Mouse (Mus musculus) mouse embryonic stem cell (cell line): ENCODE measurements around the gene Btg1.

Experiments used
- in situ Hi-C, 2 experiments: fragments of 300-500 bp; cut with MboI; formaldehyde crosslinking; loops; 1 replicate in 1 of 2; 3 replicates in 1 of 2; pipeline ENCODE4 v1.14.3; 2019 to 2020; ENCODE audit warnings: low sequenced_read_pairs in 2 of 2, low pct_unique_long_range_greater_than_20kb in 1 of 2, mixed read lengths in 1 of 2; ENCODE audit not compliant: unreplicated experiment in 1 of 2

Gene Btg1

DNA sequence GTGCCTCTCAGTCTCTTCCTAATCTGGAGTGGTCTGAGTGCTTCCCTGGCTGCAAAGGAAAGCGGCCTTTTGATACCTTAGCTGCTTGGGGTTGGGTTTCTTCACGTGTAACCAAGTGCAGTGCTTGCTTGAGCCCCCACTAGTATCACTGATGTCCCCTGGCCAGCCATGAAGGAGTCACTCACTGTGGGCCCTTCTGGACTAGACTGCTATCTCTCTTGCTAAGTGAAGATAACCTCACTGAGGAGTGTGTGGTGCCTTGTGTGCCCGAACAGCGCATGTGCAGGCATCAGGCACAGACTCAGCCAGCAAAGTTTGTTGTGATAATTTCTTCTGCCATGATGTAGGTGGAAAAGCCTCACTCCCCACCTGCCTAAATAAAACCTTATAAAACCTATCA lies 8.9 kb downstream of the Btg1 start:
- in situ Hi-C loops = loop anchor here in 1 of 2 experiments (10.0 kb wide), 1 partner anchor 99 kb away; no protein-coding TSS in a partner anchor

- in situ Hi-C loops = loop anchor here in 1 of 2 experiments (10.0 kb wide), 1 partner anchor 99 kb away; no protein-coding TSS in a partner anchor
These were observed 9.4 kb downstream of the Btg1 start for GRCm38 (mm10) chr10:96626120-96626750.

DNA sequence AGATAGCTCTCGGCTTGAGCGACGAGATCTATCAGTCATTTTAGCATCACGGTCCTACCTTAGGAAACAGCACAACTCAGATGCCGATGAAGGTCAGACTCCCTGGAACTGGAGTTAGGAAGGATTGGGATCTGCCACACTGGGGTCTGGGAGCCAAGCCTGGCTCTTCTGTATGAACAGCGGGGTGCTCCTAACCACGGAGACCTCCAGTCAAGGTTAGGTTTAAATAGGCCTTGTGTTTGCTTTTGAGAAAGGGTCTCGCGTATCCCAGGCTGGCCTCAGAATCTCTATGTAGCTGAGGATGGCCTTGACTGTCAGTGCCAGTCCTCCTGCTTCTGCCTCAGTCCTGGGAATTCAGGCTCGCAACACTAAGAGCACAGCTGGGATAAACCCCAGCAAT lies 10.5 kb downstream of the Btg1 start:
- in situ Hi-C loops = loop anchor here in 1 of 2 experiments (10.0 kb wide), 1 partner anchor 97 kb away; no protein-coding TSS in a partner anchor

- in situ Hi-C loops = loop anchor here in 1 of 2 experiments (10.0 kb wide), 1 partner anchor 96 kb away; no protein-coding TSS in a partner anchor
These were observed 11.5 kb downstream of the Btg1 start for GRCm38 (mm10) chr10:96628100-96628912.

- in situ Hi-C loops = loop anchor here in 1 of 2 experiments (10.0 kb wide), 1 partner anchor 96 kb away; no protein-coding TSS in a partner anchor
These were observed 12.1 kb downstream of the Btg1 start for GRCm38 (mm10) chr10:96628913-96629199.

DNA sequence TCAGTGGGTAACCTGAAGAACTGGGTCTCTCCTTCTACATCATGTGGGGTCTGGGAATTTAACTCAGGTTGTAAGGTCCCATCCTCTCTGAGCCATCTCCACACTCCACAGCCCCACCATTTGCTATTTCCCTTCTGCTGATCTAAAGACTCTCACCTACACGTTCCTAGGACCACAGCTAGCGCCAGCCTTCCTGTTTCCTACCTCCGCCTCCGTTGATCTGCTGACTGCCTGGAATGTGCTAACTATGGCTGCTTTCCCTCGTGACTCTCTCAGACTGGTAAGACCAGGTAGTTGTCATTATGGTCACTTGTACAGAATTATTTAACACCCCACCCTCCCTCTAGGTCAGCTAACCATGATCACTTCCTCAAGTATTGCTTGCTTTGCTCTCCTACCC lies 13.3 kb downstream of the Btg1 start:
- in situ Hi-C loops = no loop called here

DNA sequence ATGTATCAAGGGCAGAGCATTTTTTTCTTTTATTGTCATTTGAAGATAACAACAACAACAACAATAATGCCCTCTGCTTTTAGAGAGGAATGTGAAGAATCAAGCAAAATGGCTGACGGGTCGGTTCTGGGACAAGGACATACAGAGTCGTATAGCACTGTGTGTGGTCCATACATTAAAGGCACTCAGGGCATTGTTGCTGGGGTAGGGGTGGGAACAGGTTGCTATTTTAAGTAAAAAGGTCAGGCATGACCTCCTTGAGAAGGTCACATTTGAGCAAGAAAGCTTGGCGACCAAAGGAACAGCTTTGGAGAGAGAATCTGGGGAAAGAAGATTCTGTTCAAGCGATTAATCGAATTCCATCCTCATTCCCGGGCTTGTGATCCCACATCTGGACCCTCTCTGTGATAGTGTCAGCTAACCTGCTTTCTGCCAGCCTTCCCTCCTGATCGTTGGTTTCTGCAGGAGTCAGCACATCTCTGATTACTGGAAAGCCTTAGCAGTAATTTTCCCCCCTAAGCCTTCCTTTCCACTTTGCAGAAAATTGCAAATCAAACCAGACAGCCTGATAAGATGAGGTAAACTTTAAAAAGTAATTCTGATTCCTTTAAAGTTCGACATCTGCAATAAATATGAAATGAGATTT lies 14.4 kb downstream of the Btg1 start:
- in situ Hi-C loops = no loop called here

DNA sequence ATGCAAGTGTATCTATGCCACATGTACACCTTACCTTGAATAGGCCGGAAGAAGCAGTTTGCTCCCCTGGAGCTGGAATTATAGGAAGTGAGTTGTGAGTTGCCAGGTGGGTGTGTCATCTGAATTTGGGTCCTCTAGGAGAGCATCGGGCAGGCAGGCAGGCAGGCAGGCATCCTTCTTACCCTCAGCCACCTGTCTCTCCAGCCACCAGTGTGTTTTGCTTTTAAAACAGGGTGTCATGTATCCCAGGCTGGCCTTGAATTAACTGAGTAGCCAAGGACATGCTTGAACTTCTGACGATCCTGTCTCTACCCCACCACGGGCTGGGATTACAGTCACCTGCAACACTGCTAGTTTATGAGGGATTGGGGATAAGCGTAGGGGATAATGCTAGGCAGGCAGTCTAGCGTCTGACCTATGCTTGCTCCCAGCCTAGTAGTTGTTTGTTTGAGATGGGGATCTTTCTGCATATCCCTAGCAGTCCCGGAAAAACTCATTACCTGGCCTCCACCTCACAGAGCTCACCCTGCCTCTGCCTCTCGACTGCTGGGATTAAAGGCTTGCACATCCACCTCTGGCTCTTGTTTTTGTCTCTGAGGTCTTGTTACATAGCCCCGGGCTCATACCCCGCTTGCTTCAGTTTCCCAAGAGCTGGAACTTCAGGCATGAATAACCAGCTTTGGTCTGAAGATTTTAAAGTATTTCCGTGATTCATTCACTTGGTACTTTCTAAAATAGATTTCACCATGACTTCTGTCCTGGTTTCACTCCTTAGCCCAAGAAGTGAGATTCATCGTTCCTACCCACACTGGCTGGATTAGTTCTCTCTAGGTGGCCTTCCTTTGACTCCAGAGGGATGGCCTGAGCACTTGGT lies 15.7 kb downstream of the Btg1 start:
- in situ Hi-C loops = no loop called here

DNA sequence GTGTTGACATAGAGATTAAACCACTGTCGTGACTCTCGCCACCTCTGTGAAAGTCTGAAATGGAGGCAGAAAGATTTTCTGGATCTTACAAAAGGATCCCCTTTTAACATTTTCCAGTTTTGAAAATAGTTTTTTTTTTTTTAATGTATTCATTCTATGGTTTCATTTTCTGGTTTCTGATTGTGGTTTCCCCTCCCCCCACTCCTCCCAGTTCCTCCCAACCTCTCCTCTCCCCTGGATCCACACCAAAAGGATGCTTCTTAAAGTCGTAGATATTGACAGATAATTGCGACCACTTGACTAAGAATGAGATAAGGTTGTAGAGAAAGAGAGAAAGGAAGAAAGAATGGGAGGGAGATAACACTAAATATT lies 16.3 kb downstream of the Btg1 start:
- in situ Hi-C loops = no loop called here

DNA sequence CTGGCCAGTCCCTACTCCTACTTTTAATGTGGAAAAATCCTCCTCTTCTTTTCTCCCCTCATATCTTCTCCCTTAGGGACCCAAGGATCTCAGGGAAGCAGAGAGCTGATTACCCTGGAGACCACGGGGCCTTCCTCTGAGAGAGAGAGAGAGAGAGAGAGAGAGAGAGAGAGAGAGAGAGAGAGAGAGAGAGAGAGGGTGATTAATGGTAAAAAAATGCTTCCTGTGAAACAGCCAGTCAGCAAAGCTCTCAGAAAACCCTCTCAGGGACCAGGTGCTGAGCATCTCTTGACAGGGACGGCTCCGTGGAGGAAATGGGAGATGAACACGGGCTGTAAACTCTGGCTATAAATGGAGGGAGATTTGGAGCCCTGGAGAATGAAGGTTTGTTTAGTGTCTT lies 18.7 kb downstream of the Btg1 start:
- in situ Hi-C loops = no loop called here

GRCm38 (mm10) chr10:96638477-96638876 lies 21.7 kb downstream of the Btg1 start:
- in situ Hi-C loops = no loop called here

GRCm38 (mm10) chr10:96642014-96642413 lies 25.2 kb downstream of the Btg1 start:
- in situ Hi-C loops = no loop called here

GRCm38 (mm10) chr10:96642751-96643150 lies 25.9 kb downstream of the Btg1 start:
- in situ Hi-C loops = no loop called here

DNA sequence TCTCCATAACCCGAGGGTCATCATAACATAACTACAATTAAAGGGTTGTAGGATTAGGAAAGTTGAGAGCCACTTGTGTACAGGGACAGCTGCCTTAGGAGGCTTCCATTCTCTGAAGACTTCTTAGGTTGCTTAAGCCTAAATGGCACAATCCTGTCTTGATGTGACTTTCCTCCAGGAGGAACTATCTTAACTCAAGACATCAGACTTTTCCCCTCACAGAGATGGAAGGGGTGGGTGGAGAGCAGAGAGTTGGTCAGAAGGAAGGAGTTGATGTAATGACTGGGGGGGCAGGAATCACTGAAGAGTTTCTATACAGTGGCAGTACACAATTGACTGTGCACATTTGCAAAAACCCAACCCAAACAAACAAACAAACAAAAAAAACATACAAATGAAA lies 28.4 kb downstream of the Btg1 start:
- in situ Hi-C loops = no loop called here

DNA sequence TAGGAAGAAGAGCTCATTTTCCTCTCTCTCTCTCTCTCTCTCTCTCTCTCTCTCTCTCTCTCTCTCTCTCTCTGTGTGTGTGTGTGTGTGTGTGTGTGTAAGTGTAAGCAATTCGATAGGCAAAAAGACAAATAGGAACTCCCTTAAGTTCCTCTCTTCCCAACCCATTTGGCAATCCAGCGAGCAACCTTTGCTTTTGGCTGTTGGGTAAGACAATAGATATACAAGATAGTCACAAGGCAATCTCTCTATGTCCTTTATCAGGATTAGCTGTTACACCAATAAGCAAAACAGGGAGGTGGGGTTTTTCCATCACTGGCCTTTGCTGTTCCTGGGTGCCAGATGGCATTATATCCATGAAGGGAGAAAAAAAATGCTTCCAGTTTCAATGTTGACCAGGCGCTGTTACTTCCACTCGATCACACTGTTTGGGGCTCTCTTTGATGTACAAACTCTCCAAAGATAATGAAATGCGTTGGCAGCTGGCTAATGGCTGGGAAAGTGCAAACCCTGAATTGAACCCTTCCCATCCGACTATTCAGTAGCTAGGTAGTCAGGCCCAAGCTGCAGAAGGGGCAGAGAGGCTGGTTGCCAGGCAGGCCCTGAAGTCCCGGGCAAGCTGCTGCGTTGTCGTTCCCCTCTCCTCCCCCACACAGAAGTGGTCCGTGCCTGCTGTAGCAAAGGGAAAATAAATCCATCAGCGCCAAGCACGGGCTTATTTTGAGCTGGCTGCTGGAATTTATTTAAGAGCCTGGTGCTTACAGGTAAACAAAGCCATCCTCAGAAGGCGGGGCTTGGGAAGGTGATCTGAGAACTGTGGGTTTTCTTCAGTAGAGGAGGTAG lies 29.4 kb downstream of the Btg1 start:
- in situ Hi-C loops = no loop called here

DNA sequence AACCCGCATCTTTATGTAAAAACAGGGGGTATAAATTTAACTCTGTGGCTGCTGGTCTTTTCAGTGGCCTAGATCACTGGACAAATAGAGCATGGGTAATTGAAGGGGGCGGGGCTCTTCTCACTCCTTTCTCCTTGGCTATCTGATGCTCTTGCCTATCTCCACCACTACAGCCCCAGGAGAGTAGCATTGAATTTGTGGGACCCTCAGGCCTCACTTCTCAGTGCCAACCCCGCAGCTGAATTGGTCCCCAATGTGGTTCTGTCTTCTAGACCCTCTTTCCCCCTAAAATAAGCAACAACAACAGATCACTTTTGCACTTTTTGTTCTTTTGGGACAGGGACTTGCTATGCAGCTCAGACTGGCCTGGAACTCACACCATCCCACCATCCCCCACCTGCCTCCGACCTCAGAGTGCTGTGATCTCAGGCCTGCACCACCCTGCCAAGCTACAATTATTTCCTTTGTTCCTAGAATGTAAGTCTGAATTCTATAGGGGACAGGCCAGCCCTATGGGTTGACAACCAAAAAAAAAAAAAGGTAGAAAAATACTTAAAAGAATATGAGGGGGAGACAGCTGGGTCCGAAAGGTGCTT lies 30.2 kb downstream of the Btg1 start:
- in situ Hi-C loops = no loop called here

- in situ Hi-C loops = no loop called here
These were observed 31.4 kb downstream of the Btg1 start for GRCm38 (mm10) chr10:96648161-96648561.
